Mouse (Mus musculus) olfactory bulb, adult 2 months (tissue): Measurements from ENCODE around the gene Cfap99.

Experiments used
- CTCF ChIP-seq: fragments of 200-500 bp; IDR thresholded peaks from 2 replicates; pipeline ENCODE4 v1.5.1; 2012; ENCODE audit warnings: low read depth, mild to moderate bottlenecking, low read length, moderate library complexity; ENCODE audit not compliant: insufficient read depth
- POLR2A ChIP-seq: fragments of 200-500 bp; IDR thresholded peaks from 2 replicates; pipeline ENCODE4 v1.6.1; 2012; ENCODE audit warnings: mild to moderate bottlenecking, low read depth, low read length, moderate library complexity; ENCODE audit not compliant: insufficient read depth

GRCm38 (mm10) chr5:34280976-34281375 is 7.4 kb upstream of the Cfap99 start:
- TF ChIP-seq POLR2A (no peak), CTCF (no peak)
